Mouse (Mus musculus): ENCODE data around the gene Crhr2. TPM values are rescaled to one million over a fixed set of nuclear protein-coding genes. Genes with fewer than 3 reads are reported as not detected.

Gene Crhr2
- polyA plus RNA-seq, 1 experiment, result not detected

GRCm38 (mm10) chr6:55175456-55175855, 42.6 kb upstream of the Crhr2 start:
- H3K4me3 ChIP-seq, result no peak overlapping the region
- no peak for TF ChIP-seq MYOG (IDR thresholded peaks at IDR 0.05; ENCODE audit: control insufficient read depth in 1 of 3, insufficient read depth in 1 of 3, insufficient read length in 2 of 3, low read depth in 2 of 3)
- no peak for TF ChIP-seq E2F4 (IDR thresholded peaks at IDR 0.05; ENCODE audit: insufficient read depth)
- no peak for TF ChIP-seq REST (IDR thresholded peaks at IDR 0.05; ENCODE audit: insufficient read depth, insufficient read length)
- no peak for TF ChIP-seq SRF (IDR thresholded peaks at IDR 0.05; ENCODE audit: control insufficient read depth, insufficient read length, low read depth)
- TF ChIP-seq TCF3 (IDR thresholded peaks at IDR 0.05; ENCODE audit: insufficient read length, low read depth), result no peak
- no peak for TF ChIP-seq MAX (IDR thresholded peaks at IDR 0.05; ENCODE audit: low read depth)
- no peak for TF ChIP-seq POLR2AphosphoS2 (IDR thresholded peaks at IDR 0.05; ENCODE audit: insufficient read length, low read depth)
- no peak for TF ChIP-seq POLR2A (IDR thresholded peaks at IDR 0.05; ENCODE audit: insufficient read length, low read depth)
- TF ChIP-seq TCF12 (IDR thresholded peaks at IDR 0.05; ENCODE audit: insufficient read depth, poor library complexity, severe bottlenecking), result no peak
- no peak for TF ChIP-seq CEBPB (IDR thresholded peaks at IDR 0.05; ENCODE audit: insufficient read depth, poor library complexity, severe bottlenecking)
- no peak overlapping the region for H3K4me2 ChIP-seq (ENCODE audit: low read depth)
- H3ac ChIP-seq (ENCODE audit: control insufficient read depth, insufficient read length), result no peak overlapping the region
- no peaks in the 10 kb centered on the region for H3K36me3 ChIP-seq (ENCODE audit: control insufficient read depth, insufficient read depth)
- peaks cover 7% of the 10 kb centered on the region for H3K27me3 ChIP-seq (ENCODE audit: control insufficient read depth, insufficient read depth, insufficient read length)
- no peaks in the 10 kb centered on the region for H3K79me2 ChIP-seq (ENCODE audit: control insufficient read depth, insufficient read depth)

- Histone ChIP-seq H3ac (ENCODE audit: control insufficient read depth, insufficient read length) (no peak within 1 kb of the TSS), H3K4me3 (no peak within 1 kb of the TSS), H3K79me2 (ENCODE audit: control insufficient read depth, insufficient read depth) (no peaks in the 10 kb centered on the region), H3K36me3 (ENCODE audit: control insufficient read depth, insufficient read depth) (no peaks in the 10 kb centered on the region), H3K27me3 (ENCODE audit: control insufficient read depth, insufficient read depth, insufficient read length) (peaks cover 7% of the 10 kb centered on the region), H3K4me2 (ENCODE audit: low read depth) (no peak within 1 kb of the TSS)
- TF ChIP-seq E2F4 (IDR thresholded peaks at IDR 0.05; ENCODE audit: insufficient read depth) (no peak), MAX (IDR thresholded peaks at IDR 0.05; ENCODE audit: low read depth) (no peak)
Measured at GRCm38 (mm10) chr6:55174741-55175181, 41.9 kb upstream of the Crhr2 start, which contains the start of gene Inmt. Gene Inmt (minus strand): TSS chr6:55175043.

- no peak overlapping the region for H3K4me3 ChIP-seq
- H3ac ChIP-seq (ENCODE audit: control insufficient read depth, insufficient read length), result no peak overlapping the region
- H3K27me3 ChIP-seq (ENCODE audit: control insufficient read depth, insufficient read depth, insufficient read length), result peaks cover 7% of the 10 kb centered on the region
- no peak overlapping the region for H3K4me2 ChIP-seq (ENCODE audit: low read depth)
- H3K36me3 ChIP-seq (ENCODE audit: control insufficient read depth, insufficient read depth), result no peaks in the 10 kb centered on the region
- H3K79me2 ChIP-seq (ENCODE audit: control insufficient read depth, insufficient read depth), result no peaks in the 10 kb centered on the region
- TF ChIP-seq MYOD1 (IDR thresholded peaks at IDR 0.05; ENCODE audit: control insufficient read depth in 1 of 3, insufficient read length in 2 of 3, low read depth in 2 of 3), result no peak
- no peak for TF ChIP-seq USF1 (IDR thresholded peaks at IDR 0.05; ENCODE audit: low read depth)
- no peak for TF ChIP-seq MYOG (IDR thresholded peaks at IDR 0.05; ENCODE audit: control insufficient read depth in 1 of 3, insufficient read depth in 1 of 3, insufficient read length in 2 of 3, low read depth in 2 of 3)
- TF ChIP-seq TCF12 (IDR thresholded peaks at IDR 0.05; ENCODE audit: insufficient read depth, poor library complexity, severe bottlenecking), result no peak
- TF ChIP-seq REST (IDR thresholded peaks at IDR 0.05; ENCODE audit: insufficient read depth, insufficient read length), result no peak
- TF ChIP-seq SRF (IDR thresholded peaks at IDR 0.05; ENCODE audit: control insufficient read depth, insufficient read length, low read depth), result no peak
- TF ChIP-seq CEBPB (IDR thresholded peaks at IDR 0.05; ENCODE audit: insufficient read depth, poor library complexity, severe bottlenecking), result no peak
- no peak for TF ChIP-seq TCF3 (IDR thresholded peaks at IDR 0.05; ENCODE audit: insufficient read length, low read depth)
- no peak for TF ChIP-seq E2F4 (IDR thresholded peaks at IDR 0.05; ENCODE audit: insufficient read depth)
- no peak for TF ChIP-seq POLR2AphosphoS2 (IDR thresholded peaks at IDR 0.05; ENCODE audit: insufficient read length, low read depth)
- no peak for TF ChIP-seq MAX (IDR thresholded peaks at IDR 0.05; ENCODE audit: low read depth)
- no peak for TF ChIP-seq POLR2A (IDR thresholded peaks at IDR 0.05; ENCODE audit: insufficient read length, low read depth)
Measured at GRCm38 (mm10) chr6:55173941-55174349, 41.1 kb upstream of the Crhr2 start.

DNA sequence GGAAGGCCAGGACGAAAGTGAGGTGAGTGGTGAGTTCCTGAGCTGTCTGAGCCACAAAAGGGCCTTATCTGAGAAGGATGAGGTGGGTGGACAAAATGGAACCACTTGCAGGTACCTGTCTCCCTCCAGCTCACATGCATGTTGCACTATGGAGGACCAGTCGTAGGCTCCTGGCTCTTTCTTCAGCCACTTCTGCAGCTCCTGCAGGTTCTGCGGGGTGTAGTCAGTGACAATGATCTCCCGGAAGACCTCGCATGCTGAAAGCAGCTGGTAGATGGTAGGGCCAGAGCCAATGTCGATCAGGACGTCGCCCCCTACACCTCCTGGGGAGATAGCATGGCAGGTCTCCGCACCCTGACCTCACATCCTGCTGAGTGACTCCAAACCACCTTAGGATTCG, 40.4 kb upstream of the Crhr2 start:
- no peaks in the 10 kb centered on the region for H3K79me2 ChIP-seq (ENCODE audit: control insufficient read depth, insufficient read depth)
- no peak overlapping the region for H3ac ChIP-seq (ENCODE audit: control insufficient read depth, insufficient read length)
- no peaks in the 10 kb centered on the region for H3K36me3 ChIP-seq (ENCODE audit: control insufficient read depth, insufficient read depth)
- TF ChIP-seq CEBPB (IDR thresholded peaks at IDR 0.05; ENCODE audit: insufficient read depth, poor library complexity, severe bottlenecking) (no peak), MAX (IDR thresholded peaks at IDR 0.05; ENCODE audit: low read depth) (no peak)
- no peak overlapping the region for H3K4me3 ChIP-seq
- H3K27me3 ChIP-seq (ENCODE audit: control insufficient read depth, insufficient read depth, insufficient read length), result peaks cover 7% of the 10 kb centered on the region
- no peak overlapping the region for H3K4me2 ChIP-seq (ENCODE audit: low read depth)

DNA sequence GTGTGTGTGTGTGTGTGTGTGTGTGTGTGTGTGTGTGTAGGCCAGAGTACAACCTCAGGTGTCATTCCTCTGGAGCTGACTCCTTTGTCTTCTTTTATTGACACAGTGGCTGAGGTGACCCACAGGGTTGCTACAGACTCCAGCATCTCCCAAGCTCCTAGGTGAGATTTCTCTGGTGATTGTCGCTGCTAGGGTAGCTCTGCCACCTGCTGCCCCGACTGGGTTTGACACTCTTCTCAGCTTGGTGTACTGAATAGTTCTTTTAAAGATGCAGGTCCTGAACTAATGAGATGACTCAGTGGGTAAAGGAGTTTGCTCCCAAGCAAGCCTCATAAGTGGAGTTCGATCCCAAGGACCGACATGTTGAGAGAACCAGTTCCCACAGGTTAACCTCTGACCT, 38.8 kb upstream of the Crhr2 start:
- H3ac ChIP-seq (ENCODE audit: control insufficient read depth, insufficient read length), result no peak overlapping the region
- H3K4me2 ChIP-seq (ENCODE audit: low read depth), result no peak overlapping the region
- no peak overlapping the region for H3K4me3 ChIP-seq
- no peaks in the 10 kb centered on the region for H3K79me2 ChIP-seq (ENCODE audit: control insufficient read depth, insufficient read depth)
- no peaks in the 10 kb centered on the region for H3K36me3 ChIP-seq (ENCODE audit: control insufficient read depth, insufficient read depth)
- peaks cover 7% of the 10 kb centered on the region for H3K27me3 ChIP-seq (ENCODE audit: control insufficient read depth, insufficient read depth, insufficient read length)
- TF ChIP-seq TCF12 (IDR thresholded peaks at IDR 0.05; ENCODE audit: insufficient read depth, poor library complexity, severe bottlenecking) (no peak), CEBPB (IDR thresholded peaks at IDR 0.05; ENCODE audit: insufficient read depth, poor library complexity, severe bottlenecking) (no peak), USF1 (IDR thresholded peaks at IDR 0.05; ENCODE audit: low read depth) (no peak), MYOD1 (IDR thresholded peaks at IDR 0.05; ENCODE audit: control insufficient read depth in 1 of 3, insufficient read length in 2 of 3, low read depth in 2 of 3) (no peak), E2F4 (IDR thresholded peaks at IDR 0.05; ENCODE audit: insufficient read depth) (no peak), MYOG (IDR thresholded peaks at IDR 0.05; ENCODE audit: control insufficient read depth in 1 of 3, insufficient read depth in 1 of 3, insufficient read length in 2 of 3, low read depth in 2 of 3) (no peak), POLR2A (IDR thresholded peaks at IDR 0.05; ENCODE audit: insufficient read length, low read depth) (no peak), POLR2AphosphoS2 (IDR thresholded peaks at IDR 0.05; ENCODE audit: insufficient read length, low read depth) (no peak), REST (IDR thresholded peaks at IDR 0.05; ENCODE audit: insufficient read depth, insufficient read length) (no peak), SRF (IDR thresholded peaks at IDR 0.05; ENCODE audit: control insufficient read depth, insufficient read length, low read depth) (no peak)
